Mouse (Mus musculus) embryonic fibroblast, embryonic 13.5 days (primary cell): Measurements from ENCODE around the gene Ppp6r2.

Experiments used
- CTCF ChIP-seq: IDR thresholded peaks from 2 replicates; pipeline ENCODE4 v1.5.1; 2011; ENCODE audit warnings: mild to moderate bottlenecking, control low read depth, low read length, moderate library complexity, borderline replicate concordance; ENCODE audit not compliant: insufficient read depth
- POLR2A ChIP-seq: IDR thresholded peaks from 2 replicates; pipeline ENCODE4 v1.6.1; 2011; ENCODE audit warnings: low read depth, mild to moderate bottlenecking, control low read depth, low read length, moderate library complexity

GRCm38 (mm10) chr15:89305966-89306365 is 94.6 kb downstream of the Ppp6r2 start:
- TF ChIP-seq POLR2A (no peak), CTCF (no peak)
